Mouse (Mus musculus): Measurements from ENCODE around the gene Shroom1.

GRCm38 (mm10) chr11:53436338-53436737 is 20.7 kb upstream of the Shroom1 start:
- TF ChIP-seq CTCF (IDR thresholded peaks at IDR 0.05; ENCODE audit: low read depth, low read length) (no peak), POLR2A (IDR thresholded peaks at IDR 0.05; ENCODE audit: borderline replicate concordance, low read depth, low read length) (no peak)
